Mouse (Mus musculus) layer of hippocampus, postnatal 14 days (tissue): ENCODE data around the gene Krtap3-1. TPM values are rescaled to one million over a fixed set of nuclear protein-coding genes. Genes with fewer than 3 reads are reported as not detected.
"Not testable (repeated sequence)": the region's sequence is repeated elsewhere in the genome, so short reads cannot be mapped to it uniquely, and the experiment has no call there.

Source experiments
- DNase-seq, 2 experiments: peaks; one replicate each; pipeline ENCODE4 v3.0.0; 2021 to 2022; ENCODE audit warnings: low spot score in 2 of 2, mixed read lengths in 1 of 2
- long read RNA-seq, 2 experiments: library from polyadenylated mRNA; stranded (forward); transcript quantifications; one replicate each; pipeline ENCODE4 v2.0.0; 2021
- total RNA-seq, 2 experiments: library from RNA; stranded (reverse); gene quantifications; 2 replicates each; pipeline ENCODE4 v1.2.3; 2021

The Krtap3-1 gene
- total RNA-seq, result not detected
- long read RNA-seq, experiment 1, result 0 reads
- long read RNA-seq, experiment 2, result 0 reads

DNA sequence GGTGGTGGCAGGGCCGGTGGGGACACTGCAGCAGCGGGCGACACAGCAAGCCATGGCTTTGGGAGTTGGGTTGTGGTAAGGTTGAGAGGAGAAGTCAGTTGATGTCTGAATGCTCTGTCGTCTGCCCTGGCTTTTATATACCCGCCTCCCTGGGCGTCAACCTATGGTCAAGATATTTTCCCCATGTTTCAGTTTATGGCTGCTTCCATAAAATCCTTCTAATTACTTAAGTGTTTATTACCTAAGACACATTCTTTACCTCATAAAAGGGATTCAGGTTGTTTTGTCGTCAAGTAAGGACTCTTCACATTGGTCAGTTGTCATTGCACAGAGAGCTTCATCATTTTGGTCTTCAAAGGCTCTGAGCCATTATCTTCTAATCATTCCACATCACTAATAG, at the start of gene Krtap3-1:
Gene Krtap3-1, minus strand, starts transcription at position 101 of the 400 bp plus-strand sequence.
- no peak for DNase-seq

DNA sequence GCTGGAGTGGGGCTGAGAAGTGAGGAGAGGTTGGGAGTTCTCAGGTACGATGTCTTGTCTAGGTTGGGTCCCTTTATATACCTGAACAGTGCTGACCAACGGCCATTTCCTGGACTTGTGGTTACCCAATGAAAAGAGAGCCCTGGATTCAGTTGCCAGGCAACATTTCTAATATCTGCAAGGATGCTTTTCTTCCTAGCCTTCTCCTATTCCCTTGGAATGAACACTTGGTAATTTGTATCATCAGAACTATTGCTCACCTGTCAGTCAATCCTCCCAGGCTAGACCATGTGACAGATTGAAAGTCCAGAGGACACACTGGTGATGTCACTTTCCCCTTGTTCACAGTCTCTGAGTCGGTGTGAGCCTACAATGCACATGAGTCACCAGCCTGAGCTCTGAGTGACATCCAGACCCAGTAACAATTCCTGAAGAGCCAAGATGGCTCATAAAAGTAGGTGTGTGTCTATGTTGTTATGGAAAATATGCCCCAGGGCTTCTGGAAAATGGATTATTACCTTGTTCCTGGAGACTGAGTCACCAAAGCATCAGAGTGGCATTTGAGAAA, 48.5 kb upstream of the Krtap3-1 start, which contains the start of gene Krtap2-4:
Gene Krtap2-4, minus strand, starts transcription at position 51 of the 568 bp plus-strand sequence.
- DNase-seq, result no peak

DNA sequence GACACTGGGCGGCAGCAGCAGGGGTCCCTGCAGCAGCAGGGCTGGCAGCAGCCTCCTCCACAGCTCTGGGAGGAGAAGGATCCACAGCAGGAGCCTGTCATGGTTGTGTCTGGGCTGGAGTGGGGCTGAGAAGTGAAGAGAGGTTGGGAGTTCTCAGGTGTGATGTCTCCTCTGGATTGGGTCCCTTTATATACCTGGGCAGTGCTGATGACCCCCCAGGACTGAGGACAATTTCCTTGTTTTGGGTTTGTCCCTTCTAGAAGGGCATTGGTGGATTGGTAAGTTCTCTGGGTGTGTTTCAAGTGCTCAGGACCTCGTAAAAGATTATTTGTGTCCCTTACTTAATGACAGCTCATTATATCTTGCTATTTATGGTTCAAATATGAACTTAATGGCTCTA, 43.7 kb upstream of the Krtap3-1 start, which contains the start of gene Gm11937:
Gene Gm11937, minus strand, starts transcription at position 101 of the 400 bp plus-strand sequence.
- DNase-seq, result not testable (repeated sequence)

DNA sequence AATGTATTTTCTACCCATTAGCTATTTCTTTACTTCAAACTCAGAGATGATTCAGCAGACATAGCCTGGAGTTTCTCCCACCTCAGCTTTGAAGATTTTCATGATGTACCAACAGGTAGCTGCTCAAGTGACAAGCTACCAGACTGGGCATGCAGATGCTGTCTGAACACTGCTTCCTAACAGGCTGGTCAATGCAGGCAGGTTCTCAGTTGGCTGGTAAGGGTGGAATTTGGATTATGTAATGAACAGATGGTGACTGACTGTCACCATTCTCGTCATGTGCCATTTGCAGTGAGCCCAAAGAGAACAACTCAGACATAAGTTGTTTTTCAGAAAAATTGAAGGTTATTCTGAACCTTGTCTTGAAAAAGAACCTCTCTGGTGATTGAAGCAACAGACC, 42.7 kb upstream of the Krtap3-1 start:
- DNase-seq, result peak; percentile 13 to 52

DNA sequence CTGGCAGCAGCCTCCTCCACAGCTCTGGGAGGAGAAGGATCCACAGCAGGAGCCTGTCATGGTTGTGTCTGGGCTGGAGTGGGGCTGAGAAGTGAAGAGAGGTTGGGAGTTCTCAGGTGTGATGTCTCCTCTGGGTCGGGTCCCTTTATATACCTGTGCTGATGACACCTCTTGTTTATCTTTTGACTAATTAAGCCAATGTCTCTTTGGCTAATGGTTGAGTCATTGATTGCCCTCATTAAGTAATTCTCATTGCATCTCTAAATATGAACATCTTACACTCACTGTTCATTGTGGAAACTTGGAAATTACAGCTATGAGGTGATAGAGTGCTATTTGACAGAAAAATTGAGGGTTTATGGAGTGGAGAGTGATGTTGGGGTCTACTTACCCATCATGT, 36.8 kb upstream of the Krtap3-1 start, which contains the start of gene Gm11938:
Gene Gm11938, minus strand, starts transcription at position 101 of the 400 bp plus-strand sequence.
- not testable (repeated sequence) for DNase-seq

DNA sequence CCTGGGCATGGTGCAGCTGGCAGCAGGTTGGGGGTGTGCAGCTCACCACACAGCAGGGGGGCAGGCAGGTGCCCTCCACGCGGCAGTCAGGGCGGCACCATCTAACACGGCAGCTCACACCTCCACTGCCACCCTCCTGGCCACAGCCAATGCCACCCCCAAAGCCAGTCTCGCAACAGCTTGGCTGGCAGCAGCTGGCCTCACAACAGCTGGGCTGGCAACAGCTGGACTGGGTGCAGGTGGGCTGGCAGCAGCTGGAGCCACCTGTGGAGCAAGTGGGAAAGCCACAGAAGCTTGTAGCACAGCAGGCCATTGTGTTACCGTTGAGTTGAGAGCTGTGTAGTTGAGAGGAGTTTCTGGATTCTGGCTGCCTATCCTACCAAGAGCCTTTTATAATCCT, 31.3 kb upstream of the Krtap3-1 start, which contains the start of gene Krtap9-3:
Gene Krtap9-3, minus strand, starts transcription at position 364 of the 400 bp plus-strand sequence.
- DNase-seq, result not testable (repeated sequence)

DNA sequence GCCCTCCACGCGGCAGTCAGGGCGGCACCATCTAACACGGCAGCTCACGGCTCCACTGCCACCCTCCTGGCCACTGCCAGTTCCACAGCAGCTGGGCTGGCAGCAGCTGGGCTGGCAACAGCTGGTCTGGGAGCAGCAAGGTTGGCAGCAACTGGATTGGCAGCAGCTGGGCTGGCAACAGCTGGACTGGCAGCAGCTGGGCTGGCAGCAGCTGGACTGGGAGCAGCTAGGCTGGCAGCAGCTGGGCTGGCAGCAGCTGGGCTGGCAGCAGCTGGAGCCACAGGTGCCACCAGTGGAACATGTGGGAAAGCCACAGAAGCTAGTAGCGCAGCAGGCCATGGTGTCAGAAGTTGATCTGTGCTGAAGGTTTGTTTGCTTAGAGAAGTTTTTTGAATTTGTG, 24.6 kb upstream of the Krtap3-1 start, which contains the start of gene Krtap1-3:
Gene Krtap1-3, minus strand, starts transcription at position 359 of the 400 bp plus-strand sequence.
- DNase-seq, result no peak

DNA sequence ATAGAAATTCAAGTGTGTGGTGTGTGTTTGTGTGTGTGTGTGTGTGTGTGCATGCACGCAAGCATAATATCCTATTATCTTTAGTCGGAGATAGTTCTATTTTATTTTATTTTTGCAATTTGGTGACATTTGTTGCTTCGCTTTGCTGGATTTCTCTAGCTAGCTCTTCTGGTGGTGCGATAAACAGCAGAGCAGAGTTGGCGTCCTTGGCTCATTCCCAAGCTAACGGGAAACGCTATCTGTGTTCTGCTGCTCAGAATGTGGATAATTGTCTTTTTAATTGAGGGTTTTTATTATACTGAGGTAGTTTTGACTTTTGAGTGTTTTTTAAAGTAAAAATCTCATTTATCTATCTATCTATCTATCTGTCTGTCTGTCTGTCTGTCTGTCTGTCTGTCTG, 18.7 kb upstream of the Krtap3-1 start:
- peak; percentile 46 to 77 for DNase-seq

DNA sequence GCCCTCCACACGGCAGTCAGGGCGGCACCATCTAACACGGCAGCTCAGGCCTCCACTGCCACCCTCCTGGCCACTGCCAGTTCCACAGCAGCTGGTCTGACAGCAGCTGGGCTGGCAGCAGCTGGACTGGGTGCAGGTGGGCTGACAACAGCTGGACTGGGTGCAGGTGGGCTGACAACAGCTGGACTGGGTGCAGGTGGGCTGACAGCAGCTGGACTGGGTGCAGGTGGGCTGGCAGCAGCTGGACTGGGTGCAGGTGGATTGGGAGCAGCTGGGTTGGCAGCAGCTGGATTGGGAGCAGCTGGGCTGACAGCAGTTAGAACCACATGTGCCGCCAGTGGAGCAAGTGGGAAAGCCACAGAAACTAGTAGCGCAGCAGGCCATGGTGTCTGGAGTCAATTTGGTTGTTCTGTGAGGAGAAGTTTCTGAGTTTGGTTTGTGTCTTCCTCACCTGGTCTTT, 16.8 kb upstream of the Krtap3-1 start, which contains the start of gene Krtap1-4:
Gene Krtap1-4, minus strand, starts transcription at position 410 of the 460 bp plus-strand sequence.
- no peak for DNase-seq

DNA sequence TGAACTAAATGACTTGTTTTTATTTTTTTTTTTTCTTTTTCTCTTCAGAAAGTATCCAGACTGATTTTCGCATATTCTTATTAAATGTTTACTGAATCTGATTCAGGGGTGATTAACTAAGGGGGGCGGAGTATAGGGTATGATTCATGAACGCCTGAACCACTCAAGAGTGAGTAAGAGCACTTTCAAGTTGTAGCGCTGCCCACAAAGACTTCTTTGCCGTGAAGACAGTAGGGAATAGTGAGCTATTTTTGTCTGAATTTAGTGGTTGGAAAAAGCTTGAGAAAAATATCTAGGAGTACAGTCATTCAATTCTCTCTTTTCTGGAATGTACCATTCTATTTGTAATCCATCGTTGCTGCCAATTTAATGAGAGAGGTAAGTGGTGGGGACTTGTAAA, 15.1 kb upstream of the Krtap3-1 start:
- no peak for DNase-seq

DNA sequence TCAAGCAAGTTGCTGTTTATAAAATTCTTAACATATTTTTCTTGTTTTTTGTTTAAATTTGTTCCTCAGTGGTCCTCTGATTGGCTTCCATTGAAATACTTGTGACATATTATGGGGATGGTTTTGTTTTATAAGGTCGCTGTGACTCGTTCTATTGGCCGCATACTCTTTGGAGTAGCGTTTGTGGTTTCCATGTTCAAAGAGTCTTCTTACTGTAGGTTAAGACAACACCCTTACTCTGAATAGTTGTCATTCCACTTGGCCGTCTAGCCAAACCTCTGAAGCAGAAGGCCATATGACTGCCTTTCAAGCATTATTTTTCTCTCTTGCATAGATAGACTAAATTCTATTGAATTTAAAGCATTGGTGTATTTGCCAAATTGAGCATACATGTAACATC, 14.6 kb upstream of the Krtap3-1 start:
- no peak for DNase-seq

DNA sequence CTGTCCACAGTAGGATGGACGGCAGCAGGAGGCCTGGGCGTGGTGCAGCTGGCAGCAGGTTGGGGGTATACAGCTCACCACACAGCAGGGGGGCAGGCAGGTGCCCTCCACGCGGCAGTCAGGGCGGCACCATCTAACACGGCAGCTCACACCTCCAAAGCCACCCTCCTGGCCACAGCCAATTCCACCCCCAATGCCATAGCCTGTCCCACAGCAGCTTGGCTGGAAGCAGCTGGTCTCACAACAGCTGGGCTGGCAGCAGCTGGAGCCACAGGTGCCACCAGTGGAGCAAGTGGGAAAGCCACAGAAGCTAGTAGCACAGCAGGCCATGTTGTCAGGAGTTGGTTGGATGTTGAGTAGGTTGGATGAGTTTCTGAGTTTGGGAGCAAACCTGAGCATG, 14.2 kb upstream of the Krtap3-1 start, which contains the start of gene Krtap1-5:
Gene Krtap1-5, minus strand, starts transcription at position 381 of the 400 bp plus-strand sequence.
- DNase-seq, result no peak

DNA sequence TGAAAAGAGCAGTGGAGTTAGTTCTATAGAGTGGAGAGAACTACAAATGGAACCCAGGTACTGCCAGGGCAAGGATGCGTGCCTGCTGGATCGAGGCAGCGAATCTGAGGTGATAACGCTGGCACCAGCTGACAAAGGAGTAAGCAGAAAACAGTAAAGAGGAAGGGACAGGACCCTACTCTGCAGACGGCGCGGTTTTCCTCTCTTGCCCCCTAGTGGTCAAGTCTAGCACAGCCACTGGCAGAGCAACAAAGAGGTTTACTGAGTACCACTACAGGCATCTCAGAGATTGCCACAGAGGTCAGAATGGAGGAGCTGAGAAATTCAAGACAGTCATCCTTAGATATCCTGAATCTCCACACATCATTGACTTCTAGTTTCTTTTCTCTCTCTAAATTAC, 7.7 kb upstream of the Krtap3-1 start:
- peak; percentile 60 to 65 for DNase-seq

DNA sequence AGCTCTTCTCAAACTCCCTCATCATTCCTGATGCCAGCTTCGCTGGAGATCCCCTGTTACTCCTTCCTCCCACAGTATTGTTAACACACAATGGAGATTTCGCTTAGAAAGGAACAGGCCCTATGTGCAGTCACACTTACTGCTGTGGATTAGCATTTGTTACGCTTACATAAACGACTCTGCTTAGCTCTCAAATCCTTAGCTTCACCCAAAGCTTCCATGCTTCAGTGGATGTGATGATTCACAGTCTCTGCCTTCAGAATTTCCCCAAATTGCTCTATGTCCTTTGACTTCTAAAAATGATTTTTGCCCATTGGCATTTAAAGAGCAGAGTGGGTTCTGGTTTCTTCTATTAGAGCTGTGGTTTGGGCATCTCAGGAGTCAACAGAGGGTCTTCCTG, 6.7 kb upstream of the Krtap3-1 start:
- DNase-seq, result no peak

DNA sequence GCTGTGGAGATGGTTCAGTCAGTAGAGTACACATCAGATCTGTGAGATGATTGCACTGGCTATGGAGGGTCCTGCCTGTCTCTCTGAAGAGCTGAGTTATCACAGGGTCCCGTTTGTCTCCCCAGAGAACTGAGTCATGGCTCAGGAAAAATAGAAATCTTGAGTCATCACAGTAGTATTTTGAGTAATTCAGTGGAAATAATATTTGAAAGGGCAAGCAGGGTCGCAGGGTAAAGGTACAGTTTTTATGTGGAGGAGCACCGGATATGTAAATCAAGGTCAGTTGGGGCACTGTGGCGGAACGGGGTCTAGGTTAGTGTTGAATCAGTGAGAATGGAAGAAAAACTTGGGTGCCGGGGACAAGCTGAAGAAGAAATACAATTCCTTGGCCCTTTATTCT, 3.9 kb downstream of the Krtap3-1 start:
- no peak for DNase-seq

DNA sequence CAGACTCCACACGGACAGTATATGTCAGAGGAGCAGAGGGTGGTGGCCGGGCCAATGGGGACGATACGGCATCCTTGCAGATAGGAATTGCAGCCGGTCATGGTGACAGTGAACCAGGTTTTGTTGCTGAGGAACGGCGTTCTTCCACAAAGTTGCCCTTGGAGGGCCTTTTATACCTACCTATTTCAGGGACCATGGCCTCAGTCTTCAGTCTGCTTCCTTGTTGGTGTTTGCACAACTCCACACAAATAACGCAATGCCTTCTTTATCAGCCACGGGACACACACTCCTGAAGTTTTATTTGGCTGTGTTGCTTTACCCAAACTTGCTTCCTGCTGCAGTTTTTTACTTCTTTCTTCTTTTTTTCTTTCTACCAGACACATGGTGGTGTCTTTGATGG, 7.1 kb downstream of the Krtap3-1 start, which contains the start of gene Gm11939:
Gene Gm11939, minus strand, starts transcription at position 101 of the 400 bp plus-strand sequence.
- DNase-seq, result no peak

DNA sequence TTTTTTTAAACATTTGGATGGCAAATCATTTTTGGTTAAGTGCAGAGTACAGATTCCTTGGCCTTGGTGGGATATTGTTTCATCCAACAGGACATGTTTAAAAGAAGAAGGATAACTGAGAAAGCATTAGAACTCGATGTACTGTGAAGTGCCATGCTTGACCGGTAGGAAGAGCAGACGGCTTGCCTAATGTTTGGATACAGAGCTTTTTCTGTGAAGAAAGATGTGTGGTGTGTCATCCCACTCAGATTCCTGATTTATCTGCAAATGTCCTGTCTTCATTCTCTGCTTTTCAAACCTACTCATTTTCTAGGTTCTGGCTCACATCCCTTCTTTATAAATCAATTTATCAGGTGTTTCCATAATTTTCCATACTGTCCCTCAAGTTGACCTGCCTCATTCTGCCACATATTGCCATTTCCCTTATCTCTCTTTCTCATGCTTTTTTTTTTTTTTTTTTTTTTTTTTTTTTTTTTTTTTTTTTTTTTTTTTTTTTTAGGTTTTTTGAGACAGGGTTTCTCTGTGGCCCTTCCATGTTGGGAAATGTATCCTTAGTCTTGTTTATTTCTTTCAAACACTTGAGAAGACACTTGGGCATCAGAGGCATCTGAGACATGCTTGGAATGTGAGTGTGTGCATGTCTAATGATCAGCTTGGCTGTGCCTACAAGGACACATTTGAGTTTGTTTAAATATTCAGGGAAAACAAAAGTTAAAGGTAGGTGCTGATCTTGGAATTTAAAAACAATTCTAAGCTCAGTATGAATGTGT, 8.3 kb downstream of the Krtap3-1 start:
- DNase-seq, result no peak

DNA sequence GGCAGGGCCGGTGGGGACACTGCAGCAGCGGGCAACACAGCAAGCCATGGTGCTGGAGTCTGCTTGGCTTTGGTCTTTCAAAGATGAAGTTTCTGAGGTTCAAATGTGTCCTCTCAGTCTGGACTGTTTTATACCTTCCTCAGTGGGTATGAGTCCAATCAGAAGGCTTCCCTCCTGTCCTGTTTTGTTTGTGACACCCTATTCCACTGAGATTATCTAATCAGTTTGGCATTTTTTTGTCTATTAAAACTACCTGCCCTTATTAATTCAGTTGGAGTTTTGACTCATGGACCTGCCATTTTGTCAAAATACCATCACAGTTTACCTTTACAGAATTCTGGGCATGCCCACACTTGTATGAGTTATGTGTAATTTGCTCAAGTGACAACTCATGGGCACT, 9.7 kb downstream of the Krtap3-1 start, which contains the start of gene Krtap3-2:
Gene Krtap3-2, minus strand, starts transcription at position 101 of the 400 bp plus-strand sequence.
- DNase-seq, result no peak

DNA sequence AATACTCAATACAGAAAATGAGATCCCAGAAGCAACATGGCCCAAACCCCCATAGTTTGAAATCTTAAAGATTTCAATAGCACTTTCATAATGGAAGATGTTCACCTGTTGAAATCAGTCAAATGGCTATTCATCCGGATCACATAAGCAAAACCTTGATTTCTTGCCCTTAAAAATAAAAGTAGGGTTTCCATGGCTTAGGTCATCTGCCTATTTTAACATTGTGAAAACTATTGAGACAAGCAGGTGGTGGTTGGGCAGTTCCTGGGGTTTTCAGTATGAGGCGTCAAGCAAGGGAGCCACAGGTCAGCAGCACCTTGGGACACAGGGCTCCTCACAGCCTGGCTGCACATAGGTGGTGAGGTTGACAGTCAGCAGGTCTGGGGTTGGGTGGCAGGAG, 10.2 kb downstream of the Krtap3-1 start:
- no peak for DNase-seq

DNA sequence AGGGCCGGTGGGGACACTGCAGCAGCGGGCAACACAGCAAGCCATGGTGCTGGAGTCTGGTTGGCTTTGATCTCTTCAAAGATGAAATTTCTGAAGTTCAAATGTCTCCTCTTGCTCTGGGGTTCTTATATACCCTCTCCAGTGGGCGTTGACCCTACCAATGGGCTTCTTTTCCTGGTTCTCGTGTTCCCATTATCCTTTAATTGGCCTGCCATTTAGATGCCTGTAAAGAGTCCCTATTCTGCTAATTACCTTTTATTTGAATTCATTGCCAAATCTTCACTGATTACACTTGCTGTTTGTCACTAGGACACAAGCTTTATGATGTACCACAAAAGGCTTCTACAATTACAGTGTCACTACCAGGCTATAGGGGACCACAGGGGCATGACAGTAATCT, 15.7 kb downstream of the Krtap3-1 start, which contains the start of gene Krtap3-3:
Gene Krtap3-3, minus strand, starts transcription at position 101 of the 400 bp plus-strand sequence.
- no peak for DNase-seq

DNA sequence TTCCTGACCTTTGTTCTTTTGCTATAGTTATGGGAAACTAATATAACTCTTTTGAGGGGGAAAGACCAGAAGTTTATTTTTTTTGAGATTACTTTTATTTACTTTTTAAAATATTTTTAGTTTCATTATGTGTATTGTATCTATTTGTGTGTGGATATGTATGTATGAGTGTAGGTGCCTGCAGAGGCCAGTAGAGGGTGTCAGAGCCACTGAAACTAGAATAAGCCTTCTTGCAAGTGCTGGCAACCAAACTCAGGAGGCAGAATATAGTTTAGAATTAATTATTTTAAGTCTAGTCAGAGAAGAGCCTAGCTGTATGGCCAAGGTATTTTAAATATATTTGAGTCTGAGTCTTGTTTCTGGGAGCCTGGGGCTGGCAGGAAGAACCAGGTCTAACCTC, 18.5 kb downstream of the Krtap3-1 start:
- no peak for DNase-seq

DNA sequence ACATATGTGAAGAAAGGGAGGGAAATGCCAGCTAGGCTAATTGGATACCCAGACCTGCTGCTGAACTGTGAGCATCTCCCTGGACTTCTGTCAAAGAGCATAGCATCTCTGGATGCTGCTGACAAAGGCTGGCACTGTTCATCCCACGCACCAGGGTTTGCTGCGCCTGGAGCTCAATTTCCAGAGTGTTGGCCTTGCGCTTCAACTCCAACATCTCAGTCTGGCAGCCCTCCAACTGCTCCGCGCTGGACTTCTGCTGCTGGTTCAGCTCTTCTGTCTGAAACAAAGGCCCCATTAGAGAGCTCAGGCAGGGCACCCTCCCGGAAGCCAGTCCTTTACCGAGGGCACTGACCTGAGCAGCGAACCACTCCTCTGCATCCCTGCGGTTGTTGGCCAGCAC, 26.7 kb downstream of the Krtap3-1 start:
- DNase-seq, result peak; percentile 16 to 26
